Mouse (Mus musculus) cerebellum, postnatal 14 days (tissue): ENCODE data around the gene Exph5.

Source experiments
- DNase-seq, 2 experiments: peaks; one replicate each; pipeline ENCODE4 v3.0.0; 2021; ENCODE audit warnings: mixed read lengths in 2 of 2

The Exph5 gene

DNA sequence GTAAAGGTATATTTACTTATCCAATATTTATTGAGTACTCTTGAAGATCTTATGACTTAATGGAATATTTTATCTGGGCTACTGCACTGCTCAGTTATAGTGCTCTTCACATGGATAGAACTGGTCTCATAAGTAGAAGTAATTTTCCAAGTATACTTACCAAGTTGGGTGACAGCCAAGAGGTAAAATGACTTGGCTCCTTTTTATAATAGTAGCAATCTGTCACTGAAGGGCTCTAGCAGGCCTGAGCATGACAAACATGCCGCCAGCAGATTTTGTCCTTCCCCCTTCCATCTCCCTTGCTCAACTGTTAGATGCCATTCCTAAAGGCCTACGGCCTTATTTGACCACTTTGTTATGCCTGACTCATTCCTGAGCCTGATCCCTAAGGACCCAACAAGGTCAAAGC, 107.5 kb downstream of the Exph5 start:
- no peak for DNase-seq

- no peak for DNase-seq
These were observed 108.0 kb downstream of the Exph5 start for GRCm38 (mm10) chr9:53409427-53409826.

DNA sequence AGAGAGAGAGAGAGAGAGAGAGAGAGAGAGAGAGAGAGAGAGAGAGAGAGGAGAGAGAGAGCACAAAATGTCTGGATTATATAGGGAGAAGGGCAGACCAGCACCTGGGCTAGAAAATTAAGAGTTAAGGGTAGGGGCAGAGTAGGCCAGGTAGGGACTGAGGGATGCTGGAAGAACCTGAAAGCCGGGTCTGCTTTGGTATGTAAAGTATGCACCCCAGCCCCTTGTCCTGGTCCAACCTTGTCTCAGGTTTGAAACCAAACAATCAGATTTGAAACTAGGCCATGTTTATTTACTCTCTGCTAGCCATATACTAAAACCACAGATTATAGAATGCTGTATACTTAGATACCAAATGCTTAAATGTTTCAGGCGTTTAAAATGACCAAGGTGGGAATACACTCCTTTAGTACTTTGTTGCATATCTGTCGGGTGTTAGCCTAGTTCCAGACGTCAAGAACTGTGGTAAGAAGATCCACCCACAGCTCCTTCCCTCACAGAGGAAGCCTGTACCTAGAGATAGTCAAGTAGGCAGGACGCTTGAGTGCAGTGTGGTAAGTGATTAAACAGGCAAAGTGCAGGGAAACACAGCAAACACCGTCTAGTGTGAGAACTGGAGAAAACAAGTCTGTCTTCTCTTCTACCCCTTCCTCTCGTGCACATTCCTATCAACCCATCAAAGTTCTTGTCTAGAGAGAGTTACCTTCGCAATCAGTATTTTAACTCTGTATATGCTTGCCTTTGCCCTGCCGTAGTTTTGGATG, 120.8 kb downstream of the Exph5 start:
- no peak for DNase-seq

GRCm38 (mm10) chr9:53426726-53427125, 125.3 kb downstream of the Exph5 start:
- DNase-seq, result no peak
